Mouse (Mus musculus): ENCODE results near the gene Zfp791.
"Not testable (repeated sequence)": the region's sequence is repeated elsewhere in the genome, so short reads cannot be mapped to it uniquely, and the experiment has no call there.

Zfp791 gene

GRCm38 (mm10) chr8:85082169-85082568 lies 40.7 kb downstream of the Zfp791 start:
- DNase-seq: not testable (repeated sequence)

- peak; percentile 44 for DNase-seq
These were observed 41.7 kb downstream of the Zfp791 start, which contains the start of gene Wdr83 for GRCm38 (mm10) chr8:85081216-85081555. Gene Wdr83, minus strand, starts transcription at chr8:85081306.

- DNase-seq: peak; percentile 61
These were observed 42.2 kb downstream of the Zfp791 start, which contains the start of gene Wdr83os for GRCm38 (mm10) chr8:85080532-85081215. Gene Wdr83os, plus strand, starts transcription at chr8:85080740.

GRCm38 (mm10) chr8:85080214-85080531 lies 42.7 kb downstream of the Zfp791 start:
- DNase-seq: no peak

- DNase-seq: peak; percentile 84
These were observed 45.9 kb downstream of the Zfp791 start for GRCm38 (mm10) chr8:85076993-85077392.

GRCm38 (mm10) chr8:85076001-85076400 lies 46.9 kb downstream of the Zfp791 start:
- DNase-seq: peak; percentile 66

GRCm38 (mm10) chr8:85074617-85075016 lies 48.3 kb downstream of the Zfp791 start:
- no peak for DNase-seq

- no peak for DNase-seq
These were observed 48.7 kb downstream of the Zfp791 start for GRCm38 (mm10) chr8:85074167-85074566.

- DNase-seq: no peak
These were observed 49.8 kb downstream of the Zfp791 start for GRCm38 (mm10) chr8:85073041-85073612.

GRCm38 (mm10) chr8:85072364-85072929 lies 50.4 kb downstream of the Zfp791 start:
- no peak for DNase-seq

GRCm38 (mm10) chr8:85071514-85072281 lies 51.2 kb downstream of the Zfp791 start, which contains the start of gene Dhps:
Gene Dhps, plus strand, starts transcription at chr8:85071757.
- DNase-seq: peak; percentile 92

GRCm38 (mm10) chr8:85071041-85071440 lies 51.9 kb downstream of the Zfp791 start:
- DNase-seq: no peak

GRCm38 (mm10) chr8:85067982-85068381 lies 54.9 kb downstream of the Zfp791 start, which contains the start of gene Gm5741:
Gene Gm5741, minus strand, starts transcription at chr8:85067982.
- no peak for DNase-seq

- no peak for DNase-seq
These were observed 55.7 kb downstream of the Zfp791 start for GRCm38 (mm10) chr8:85067155-85067554.

GRCm38 (mm10) chr8:85065213-85065612 lies 57.7 kb downstream of the Zfp791 start:
- DNase-seq: no peak

GRCm38 (mm10) chr8:85062603-85063002 lies 60.3 kb downstream of the Zfp791 start:
- no peak for DNase-seq

- peak; percentile 91 for DNase-seq
These were observed 62.8 kb downstream of the Zfp791 start, which contains the start of gene Fbxw9 for GRCm38 (mm10) chr8:85059879-85060616. Gene Fbxw9, plus strand, starts transcription at chr8:85060055.
